Mouse (Mus musculus) retina, embryonic 14.5 days (tissue): Measurements from ENCODE around the gene Afmid.

Experiments
- DNase-seq: peaks from one replicate; pipeline ENCODE4 v3.0.0-alpha.2; 2015; ENCODE audit warnings: low spot score

Gene Afmid

GRCm38 (mm10) chr11:117848271-117848984 lies 22.7 kb downstream of the Afmid start:
- no peak for DNase-seq

- peak; percentile 99 for DNase-seq
Measured at GRCm38 (mm10) chr11:117848985-117849671, 23.4 kb downstream of the Afmid start, which contains the start of gene Birc5. Birc5 (plus strand) TSS chr11:117849251.

- DNase-seq, result no peak
Measured at GRCm38 (mm10) chr11:117852875-117853274, 27.2 kb downstream of the Afmid start.

GRCm38 (mm10) chr11:117854241-117854640 lies 28.5 kb downstream of the Afmid start:
- DNase-seq, result no peak

- no peak for DNase-seq
Measured at GRCm38 (mm10) chr11:117855360-117855759, 29.6 kb downstream of the Afmid start.

GRCm38 (mm10) chr11:117855975-117856374 lies 30.3 kb downstream of the Afmid start:
- DNase-seq, result no peak

GRCm38 (mm10) chr11:117857462-117857861 lies 31.7 kb downstream of the Afmid start:
- no peak for DNase-seq

GRCm38 (mm10) chr11:117858392-117858791 lies 32.7 kb downstream of the Afmid start:
- no peak for DNase-seq

- DNase-seq, result peak; percentile 36
Measured at GRCm38 (mm10) chr11:117860601-117861000, 34.9 kb downstream of the Afmid start, which contains the start of gene Tmem235. Tmem235 (plus strand) TSS chr11:117860752.

- DNase-seq, result peak; percentile 46
Measured at GRCm38 (mm10) chr11:117863174-117863856, 37.6 kb downstream of the Afmid start.

- no peak for DNase-seq
Measured at GRCm38 (mm10) chr11:117864805-117865204, 39.1 kb downstream of the Afmid start.

GRCm38 (mm10) chr11:117865988-117866387 lies 40.3 kb downstream of the Afmid start:
- DNase-seq, result peak; percentile 87

- DNase-seq, result peak; percentile 92
Measured at GRCm38 (mm10) chr11:117870688-117871365, 45.1 kb downstream of the Afmid start.

GRCm38 (mm10) chr11:117871376-117871775 lies 45.7 kb downstream of the Afmid start:
- DNase-seq, result no peak

- no peak for DNase-seq
Measured at GRCm38 (mm10) chr11:117871911-117872584, 46.3 kb downstream of the Afmid start.

- DNase-seq, result peak; percentile 85
Measured at GRCm38 (mm10) chr11:117872861-117873608, 47.3 kb downstream of the Afmid start, which contains the start of gene Tha1. Tha1 (minus strand) TSS chr11:117873481.

- no peak for DNase-seq
Measured at GRCm38 (mm10) chr11:117874419-117874818, 48.7 kb downstream of the Afmid start.

GRCm38 (mm10) chr11:117875681-117876080 lies 50.0 kb downstream of the Afmid start:
- DNase-seq, result no peak

- DNase-seq, result no peak
Measured at GRCm38 (mm10) chr11:117877917-117878745, 52.4 kb downstream of the Afmid start.

- DNase-seq, result no peak
Measured at GRCm38 (mm10) chr11:117878892-117879291, 53.2 kb downstream of the Afmid start.
